Mouse (Mus musculus) hematopoietic stem cell, adult 5-6 weeks (primary cell): ENCODE measurements at regions not wholly inside any gene's neighbourhood (a gene's known extent, or its start where the extent isn't known, plus 50 kb on each side); places are given as distances from the start of the nearest gene placed in this dataset.

Experiments
- ATAC-seq, 2 experiments: fragments of 125-278 bp in 1 of 2; replicated peaks in 1 of 2; 2 replicates each; pipeline ENCODE4 v1.8.0; 2016 to 2017; ENCODE audit warnings: inconsistent platforms in 2 of 2, mild to moderate bottlenecking in 2 of 2, moderate number of reproducible peaks in 2 of 2, low read depth in 1 of 2, moderate TSS enrichment in 1 of 2; ENCODE audit not compliant: low FRiP score in 2 of 2, poor library complexity in 2 of 2, severe bottlenecking in 2 of 2, insufficient read depth in 1 of 2, low TSS enrichment in 1 of 2

DNA sequence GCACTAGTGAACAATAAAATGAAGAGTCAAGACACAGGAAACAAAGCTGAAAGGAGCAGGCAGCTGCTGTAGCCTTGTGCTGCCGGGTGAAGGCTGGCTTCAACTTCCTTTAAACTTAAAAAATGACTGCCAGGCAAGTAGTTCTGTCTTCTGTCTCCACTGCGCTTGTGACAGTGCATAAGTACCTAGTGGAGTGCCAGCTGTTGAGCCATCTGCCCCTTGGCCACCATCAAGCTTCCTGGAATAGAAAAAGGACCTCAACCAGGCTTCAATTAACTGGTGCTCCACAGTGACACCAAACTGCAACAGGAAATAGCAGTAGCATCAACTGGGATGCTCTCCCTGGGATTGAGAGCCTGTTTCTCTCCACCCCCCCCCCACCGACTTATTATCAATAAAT lies 616.8 kb upstream of the Tle4 start:
- no peak for ATAC-seq

DNA sequence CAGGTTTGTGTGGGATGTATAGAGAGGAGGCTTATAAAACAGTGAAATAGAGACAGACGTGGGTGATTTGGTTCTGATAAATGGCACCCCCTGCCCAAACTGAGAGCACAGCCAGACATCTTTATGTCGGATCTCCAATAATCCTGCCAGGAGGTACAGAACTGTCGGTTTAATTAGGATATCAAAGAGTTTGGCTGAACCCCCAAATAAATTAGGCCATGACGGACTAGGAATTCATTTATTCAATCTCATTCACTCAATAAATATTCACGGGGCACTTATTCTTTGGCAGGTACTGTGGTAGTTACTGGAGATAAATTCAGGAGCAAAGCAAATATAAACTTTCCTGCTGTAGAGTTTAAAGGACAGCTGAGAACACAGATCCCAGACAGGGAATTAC lies 615.0 kb upstream of the Tle4 start:
- no peak for ATAC-seq

- no peak for ATAC-seq
Measured at GRCm38 (mm10) chr19:15203039-15203438, 605.2 kb upstream of the Tle4 start.

- ATAC-seq = no peak
Measured at GRCm38 (mm10) chr19:15201262-15201661, 603.4 kb upstream of the Tle4 start.

DNA sequence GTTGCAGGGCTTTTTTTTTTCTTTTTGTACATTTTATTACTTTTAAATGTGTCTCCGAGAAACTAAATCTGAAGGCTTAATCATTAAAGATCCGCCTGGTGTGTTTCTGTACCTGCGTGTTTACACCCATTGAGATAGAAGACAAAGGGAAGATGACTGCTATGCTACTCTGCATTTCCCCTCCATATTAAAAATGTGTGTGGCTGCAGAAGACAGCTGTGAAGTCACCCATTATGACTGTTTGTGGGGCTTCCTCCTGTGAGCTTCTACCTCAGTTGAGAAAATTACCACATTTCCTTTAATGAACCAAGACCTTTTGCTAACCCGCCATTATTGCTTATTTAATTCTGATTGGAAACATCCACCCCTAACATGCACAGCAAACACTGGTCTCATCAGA lies 602.9 kb upstream of the Tle4 start:
- ATAC-seq = no peak

- ATAC-seq = no peak
Measured at GRCm38 (mm10) chr19:15200361-15200760, 602.5 kb upstream of the Tle4 start.

GRCm38 (mm10) chr19:15199692-15200091 lies 601.8 kb upstream of the Tle4 start:
- ATAC-seq = no peak

DNA sequence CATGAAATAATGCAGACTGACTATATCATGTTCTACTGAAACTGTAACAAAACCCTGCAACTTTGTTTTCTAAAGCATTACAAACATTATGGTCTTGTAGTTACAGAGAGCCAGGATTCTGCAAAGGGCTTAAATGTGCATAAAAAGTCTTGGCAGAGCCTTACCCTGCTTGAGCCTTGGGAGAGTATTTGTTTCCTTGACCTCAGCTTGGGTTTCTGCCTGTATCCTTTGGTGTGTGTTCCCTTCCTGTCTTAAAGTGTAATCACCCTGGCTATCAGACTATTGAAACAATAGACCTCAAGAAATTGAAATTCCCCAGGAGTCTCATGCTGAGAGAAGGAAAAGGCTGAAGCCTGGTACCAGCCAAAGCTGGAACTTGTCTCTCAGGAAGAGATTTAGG lies 577.4 kb upstream of the Tle4 start:
- ATAC-seq = no peak

DNA sequence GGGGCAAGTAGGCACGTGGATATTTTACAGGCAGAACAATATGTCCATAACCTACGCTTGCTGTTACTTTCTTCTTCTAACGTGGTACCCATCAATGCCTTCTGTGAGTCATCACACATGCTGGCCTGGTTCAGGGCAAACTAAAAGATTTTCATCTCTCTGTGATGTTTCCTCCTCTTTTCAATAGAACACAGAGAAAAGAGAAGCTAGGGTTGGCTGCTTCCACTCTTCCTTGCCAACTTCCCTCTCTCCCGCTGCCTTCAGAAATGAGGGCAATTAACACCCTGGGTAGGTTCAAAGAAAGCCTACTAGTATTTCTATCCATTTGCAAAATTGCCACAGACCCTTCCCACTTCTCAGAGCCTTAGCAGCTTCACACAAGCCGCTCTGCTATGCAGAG lies 575.5 kb upstream of the Tle4 start:
- ATAC-seq = no peak

DNA sequence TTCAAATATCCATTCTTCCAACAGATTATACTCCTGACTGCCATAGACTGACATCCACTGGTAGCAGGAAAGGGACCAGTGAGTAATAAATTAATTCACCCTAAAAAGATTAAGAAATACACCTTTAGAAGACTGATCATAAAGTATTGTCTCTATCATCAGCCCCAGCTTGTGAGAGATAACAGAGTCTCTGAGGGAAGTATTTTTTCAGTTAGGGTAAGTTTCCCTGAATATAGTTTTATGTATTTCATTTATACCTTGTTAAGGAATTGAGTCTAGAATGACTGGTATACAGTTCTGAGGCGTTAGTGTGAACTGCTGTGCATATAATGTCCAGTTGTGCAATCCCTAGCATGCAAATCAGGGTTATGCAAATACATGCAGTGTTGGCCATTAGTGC lies 569.3 kb upstream of the Tle4 start:
- ATAC-seq = no peak

DNA sequence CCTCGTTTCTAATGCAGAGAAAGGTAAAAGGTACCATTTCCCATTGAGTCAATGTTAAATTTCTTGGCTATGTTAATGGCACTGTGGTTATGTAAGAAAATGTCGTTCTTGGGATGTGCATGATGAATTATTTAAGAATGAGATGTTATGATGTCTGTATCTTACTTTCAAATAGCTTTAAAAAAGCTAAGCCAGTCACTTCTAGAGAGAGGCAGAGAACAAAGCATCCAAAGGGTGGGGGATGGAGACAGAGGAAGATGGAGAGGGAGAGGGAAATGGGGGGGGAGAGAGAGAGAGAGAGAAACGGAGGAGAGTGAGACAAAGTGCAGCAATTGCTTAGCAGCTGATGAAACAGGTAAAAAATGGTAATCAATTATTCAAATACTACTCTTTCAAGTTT lies 562.8 kb upstream of the Tle4 start:
- ATAC-seq = no peak

DNA sequence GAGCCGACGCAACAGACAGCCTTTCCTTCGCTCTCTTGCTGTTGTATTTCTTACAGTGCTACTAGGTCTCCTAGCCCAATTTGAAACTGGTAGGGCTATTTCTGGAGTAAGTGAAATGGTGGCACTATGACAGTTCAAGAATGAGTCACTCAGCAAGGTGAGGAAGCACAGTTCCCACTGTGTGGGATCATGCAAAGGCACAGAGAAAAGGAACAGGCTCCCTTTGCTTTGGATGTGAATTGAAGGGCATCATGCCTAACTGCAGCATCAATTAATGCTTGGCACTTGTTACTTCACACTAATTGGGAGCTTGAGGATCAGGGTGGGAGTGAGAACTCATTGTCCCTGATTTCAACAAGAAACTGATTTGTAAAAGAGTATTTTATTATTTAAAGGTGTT lies 560.8 kb upstream of the Tle4 start:
- no peak for ATAC-seq

DNA sequence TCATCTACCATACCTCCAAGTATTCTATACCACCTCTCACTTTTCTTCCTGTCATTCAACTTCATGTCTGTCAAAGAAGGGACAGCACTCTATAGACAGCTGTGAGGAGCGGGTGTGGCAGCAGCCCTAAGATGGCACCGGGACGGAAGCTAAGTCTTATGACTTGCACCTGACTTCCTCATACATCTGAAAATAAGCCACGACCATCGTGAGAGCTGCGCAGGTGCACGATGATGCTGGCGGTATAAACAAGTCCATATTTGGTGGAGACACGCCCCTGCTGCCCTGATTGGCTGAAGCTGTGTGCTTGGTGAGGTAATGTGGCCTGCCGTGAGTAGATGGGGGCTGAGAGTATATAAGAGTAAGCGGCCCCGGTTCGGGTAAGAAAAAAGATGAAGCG lies 560.3 kb upstream of the Tle4 start:
- no peak for ATAC-seq

GRCm38 (mm10) chr19:15154693-15155092 lies 556.8 kb upstream of the Tle4 start:
- ATAC-seq = no peak

- no peak for ATAC-seq
Measured at GRCm38 (mm10) chr19:15146325-15146724, 548.5 kb upstream of the Tle4 start.

DNA sequence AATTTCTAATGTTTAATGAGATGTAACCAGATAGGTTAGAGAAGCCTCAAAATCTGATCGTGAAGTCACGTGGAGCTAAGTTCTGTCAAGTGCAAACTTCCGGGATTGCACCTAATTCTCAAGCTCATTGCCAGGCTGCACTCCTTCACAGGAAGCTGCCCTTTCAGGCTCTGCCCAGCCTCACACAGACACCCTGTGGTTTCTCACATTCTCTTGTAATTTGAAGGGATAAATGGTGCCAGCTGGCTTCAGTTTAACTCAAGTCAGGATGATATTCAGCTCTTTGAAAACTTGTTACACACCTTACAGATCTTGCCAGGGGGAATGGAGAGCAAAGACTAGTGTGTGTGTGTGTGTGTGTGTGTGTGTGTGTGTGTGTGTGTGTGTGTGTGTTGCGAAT lies 529.3 kb upstream of the Tle4 start:
- no peak for ATAC-seq

DNA sequence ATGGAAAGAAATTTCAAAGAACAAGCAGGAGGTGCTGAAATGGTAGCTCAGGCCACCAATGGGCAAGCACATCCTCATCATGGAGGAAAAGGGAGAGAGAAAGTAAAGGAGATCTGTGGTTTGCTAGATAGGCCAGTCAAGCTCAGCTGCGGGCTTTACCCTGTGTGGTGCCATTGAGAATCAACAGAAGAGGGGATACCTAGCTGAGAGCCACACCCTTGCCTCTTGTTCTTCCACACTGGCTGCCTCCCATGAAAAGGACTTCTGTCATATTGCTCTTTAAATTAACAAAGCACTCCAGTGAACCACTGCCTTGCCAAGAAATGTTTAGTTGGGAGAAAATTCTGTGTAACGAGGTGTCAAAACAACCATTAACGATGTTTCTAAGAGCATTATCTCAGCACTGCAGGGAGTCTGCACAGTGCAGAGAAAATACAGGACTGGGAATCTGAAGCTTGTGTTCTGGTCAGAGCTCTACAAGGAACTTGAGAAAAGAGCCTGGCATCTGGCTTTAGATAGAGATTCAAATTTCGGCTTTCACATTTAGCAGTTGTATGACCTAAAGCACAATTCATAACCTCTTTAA lies 510.7 kb upstream of the Tle4 start:
- ATAC-seq = no peak

- ATAC-seq = peak; percentile 69 to 84; a peak in 2 of 4 replicates
Measured at GRCm38 (mm10) chr19:15095054-15095453, 497.2 kb upstream of the Tle4 start.

DNA sequence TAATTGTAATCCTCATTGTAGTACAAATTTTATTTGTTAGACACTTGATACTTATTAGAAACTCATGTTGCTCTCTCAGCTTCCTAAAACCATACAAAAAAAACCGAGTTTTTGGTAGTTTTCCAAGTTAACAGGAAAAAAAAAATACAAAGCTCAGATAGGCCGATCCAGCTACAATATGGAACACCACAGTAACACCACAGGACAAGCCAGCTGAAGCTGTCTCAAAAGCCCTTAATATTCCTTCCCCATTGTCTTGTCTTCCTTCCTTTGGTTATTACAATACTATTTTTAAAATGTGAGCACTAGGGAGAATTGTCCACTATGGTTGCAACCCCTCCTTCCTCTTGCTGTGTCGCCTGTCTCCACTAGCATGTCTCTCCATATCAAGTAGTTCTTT lies 495.7 kb upstream of the Tle4 start:
- no peak for ATAC-seq

DNA sequence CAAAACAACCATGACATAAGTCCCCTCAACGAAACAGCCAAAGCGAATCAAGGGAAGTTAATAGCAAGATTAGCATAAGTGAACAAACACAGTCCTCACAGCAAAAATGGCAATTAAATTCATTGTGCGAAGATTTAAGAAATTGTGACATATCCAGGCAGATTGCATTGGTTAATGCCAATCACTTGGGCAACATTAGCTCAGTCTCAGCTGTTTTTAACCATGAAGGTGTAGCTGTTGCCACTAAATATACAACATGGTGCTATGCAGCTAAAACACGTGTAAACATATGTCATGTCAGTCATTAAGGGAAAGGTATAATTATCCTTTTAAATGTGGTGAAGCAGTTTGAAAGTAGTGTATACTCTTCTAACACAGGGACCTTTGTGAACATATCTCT lies 482.8 kb upstream of the Tle4 start:
- no peak for ATAC-seq
